Mouse (Mus musculus): Measurements from ENCODE around the gene Nxph1.

- TF ChIP-seq EP300 (IDR thresholded peaks at IDR 0.05; ENCODE audit: insufficient read depth, low read depth, low read length): no peak
- TF ChIP-seq POLR2A (IDR thresholded peaks at IDR 0.05; ENCODE audit: insufficient read depth, low read length): no peak
These were observed 78.4 kb downstream of the Nxph1 start for GRCm38 (mm10) chr6:9026631-9027030.

Measured in ES-Bruce4 (cell line).